Mouse (Mus musculus): Measurements from ENCODE around the gene Zfp74.

- TF ChIP-seq POLR2A (IDR thresholded peaks at IDR 0.05; ENCODE audit: extremely low read depth, insufficient read depth, low read length) (no peak), CTCF (IDR thresholded peaks at IDR 0.05; ENCODE audit: low read depth, low read length) (no peak)
These were observed 38.8 kb upstream of the Zfp74 start for GRCm38 (mm10) chr7:29992698-29993097.

Data from liver, adult 2 months (tissue).